Mouse (Mus musculus) liver, embryonic 13.5 days (tissue): ENCODE measurements at regions not wholly inside any gene's neighbourhood (a gene's known extent, or its start where the extent isn't known, plus 50 kb on each side); places are given as distances from the start of the nearest gene placed in this dataset.

ENCODE experiments used
- ATAC-seq: fragments of 200-750 bp; cut with Nextera tagmentation; 2 replicates; pipeline ENCODE4 v1.8.0; 2017; ENCODE audit warnings: low read depth, mild to moderate bottlenecking, moderate number of reproducible peaks, moderate library complexity
- DNase-seq: peaks from one replicate; pipeline ENCODE4 v3.0.0; 2022
- H3K27ac ChIP-seq: fragments of 300-500 bp; sonication (generic); 2 replicates; pipeline ENCODE4 v1.5.1; 2015; ENCODE audit warnings: moderate library complexity, mild to moderate bottlenecking, inconsistent platforms
- H3K27me3 ChIP-seq: fragments of 300-500 bp; sonication (generic); 2 replicates; pipeline ENCODE4 v1.6.1; 2015; ENCODE audit warnings: mild to moderate bottlenecking, inconsistent platforms
- H3K36me3 ChIP-seq: fragments of 300-500 bp; sonication (generic); 2 replicates; pipeline ENCODE4 v1.6.1; 2015; ENCODE audit warnings: mild to moderate bottlenecking, inconsistent platforms
- H3K4me1 ChIP-seq: fragments of 300-500 bp; sonication (generic); replicated peaks from 2 replicates; pipeline ENCODE4 v1.6.1; 2015; ENCODE audit warnings: inconsistent platforms
- H3K4me2 ChIP-seq: fragments of 300-500 bp; sonication (generic); 2 replicates; pipeline ENCODE4 v1.6.1; 2015; ENCODE audit warnings: inconsistent platforms, mild to moderate bottlenecking, moderate library complexity
- H3K4me3 ChIP-seq: fragments of 300-500 bp; sonication (generic); replicated peaks from 2 replicates; pipeline ENCODE4 v1.5.1; 2015; ENCODE audit warnings: mild to moderate bottlenecking, inconsistent platforms
- H3K9ac ChIP-seq: fragments of 300-500 bp; sonication (generic); 2 replicates; pipeline ENCODE4 v1.6.1; 2015; ENCODE audit warnings: mild to moderate bottlenecking, inconsistent platforms
- H3K9me3 ChIP-seq: fragments of 300-500 bp; sonication (generic); replicated peaks from 2 replicates; pipeline ENCODE4 v1.6.1; 2016; ENCODE audit warnings: inconsistent platforms
- WGBS: fragments of 180-500 bp; shearing (Covaris S2); methylation state at CpG from one replicate; pipeline ENCODE4 v1.1.7; 2015; ENCODE audit not compliant: insufficient replicate concordance; 5-methylcytosine and 5-hydroxymethylcytosine counted together

GRCm38 (mm10) chr12:50921739-50922138 is 272.8 kb upstream of the Prkd1 start:
- Histone ChIP-seq H3K9ac (no peak overlapping the region), H3K27ac (no peak overlapping the region), H3K9me3 (no peaks in the 10 kb centered on the region), H3K27me3 (no peaks in the 10 kb centered on the region), H3K4me3 (no peak overlapping the region), H3K36me3 (no peaks in the 10 kb centered on the region), H3K4me1 (no peaks in the 10 kb centered on the region), H3K4me2 (no peak overlapping the region)
- WGBS = 47% methylated on average over 1 of the region's 1 CpGs
- ATAC-seq = no peak
- no peak for DNase-seq

GRCm38 (mm10) chr12:50899609-50900447 is 250.9 kb upstream of the Prkd1 start:
- H3K36me3 ChIP-seq = no peaks in the 10 kb centered on the region
- H3K9me3 ChIP-seq = no peaks in the 10 kb centered on the region
- H3K9ac ChIP-seq = no peak overlapping the region
- H3K27me3 ChIP-seq = no peaks in the 10 kb centered on the region
- 65% methylated on average over 13 of the region's 13 CpGs for WGBS
- H3K27ac ChIP-seq = no peak overlapping the region
- no peaks in the 10 kb centered on the region for H3K4me1 ChIP-seq
- ATAC-seq = no peak
- DNase-seq = no peak
- H3K4me2 ChIP-seq = no peak overlapping the region
- no peak overlapping the region for H3K4me3 ChIP-seq

- no peak for ATAC-seq
- no peaks in the 10 kb centered on the region for H3K27me3 ChIP-seq
- H3K36me3 ChIP-seq = no peaks in the 10 kb centered on the region
- H3K9ac ChIP-seq = no peak overlapping the region
- no peak overlapping the region for H3K4me3 ChIP-seq
- H3K27ac ChIP-seq = no peak overlapping the region
- 55% methylated on average over 3 of the region's 3 CpGs for WGBS
- H3K4me2 ChIP-seq = no peak overlapping the region
- no peak for DNase-seq
- H3K4me1 ChIP-seq = no peaks in the 10 kb centered on the region
- no peaks in the 10 kb centered on the region; the same call in 1 of the 2 replicates for H3K9me3 ChIP-seq
Observed at GRCm38 (mm10) chr12:50897606-50898166, 248.8 kb upstream of the Prkd1 start.

GRCm38 (mm10) chr12:50893604-50894003 is 244.7 kb upstream of the Prkd1 start:
- no peak for DNase-seq
- H3K4me1 ChIP-seq = no peaks in the 10 kb centered on the region
- no peaks in the 10 kb centered on the region for H3K36me3 ChIP-seq
- H3K27ac ChIP-seq = no peak overlapping the region
- 40% methylated on average over 5 of the region's 5 CpGs for WGBS
- no peaks in the 10 kb centered on the region; the same call in 1 of the 2 replicates for H3K9me3 ChIP-seq
- no peak overlapping the region for H3K9ac ChIP-seq
- ATAC-seq = no peak
- H3K4me2 ChIP-seq = no peak overlapping the region
- H3K27me3 ChIP-seq = no peaks in the 10 kb centered on the region
- no peak overlapping the region for H3K4me3 ChIP-seq

GRCm38 (mm10) chr12:50875796-50876195 is 226.9 kb upstream of the Prkd1 start:
- Histone ChIP-seq H3K27ac (no peak overlapping the region), H3K36me3 (no peaks in the 10 kb centered on the region), H3K4me2 (no peak overlapping the region), H3K4me3 (no peak overlapping the region), H3K9me3 (no peaks in the 10 kb centered on the region), H3K4me1 (no peaks in the 10 kb centered on the region), H3K9ac (no peak overlapping the region), H3K27me3 (no peaks in the 10 kb centered on the region)
- ATAC-seq (no peak), DNase-seq (no peak)

GRCm38 (mm10) chr12:50874024-50874398 is 225.1 kb upstream of the Prkd1 start:
- Histone ChIP-seq H3K27ac (no peak overlapping the region), H3K9ac (no peak overlapping the region), H3K4me1 (no peaks in the 10 kb centered on the region), H3K36me3 (no peaks in the 10 kb centered on the region), H3K4me2 (no peak overlapping the region), H3K9me3 (no peaks in the 10 kb centered on the region), H3K4me3 (no peak overlapping the region), H3K27me3 (no peaks in the 10 kb centered on the region)
- no peak for DNase-seq
- WGBS = 73% methylated on average over 4 of the region's 4 CpGs
- ATAC-seq = no peak

- H3K9me3 ChIP-seq = no peaks in the 10 kb centered on the region; the same call in 1 of the 2 replicates
- DNase-seq = no peak
- H3K9ac ChIP-seq = no peak overlapping the region
- 72% methylated on average over 11 of the region's 11 CpGs for WGBS
- no peak overlapping the region for H3K4me3 ChIP-seq
- H3K27ac ChIP-seq = no peak overlapping the region
- H3K4me2 ChIP-seq = no peak overlapping the region
- H3K4me1 ChIP-seq = no peaks in the 10 kb centered on the region
- no peak for ATAC-seq
- no peaks in the 10 kb centered on the region for H3K27me3 ChIP-seq
- H3K36me3 ChIP-seq = no peaks in the 10 kb centered on the region
Observed at GRCm38 (mm10) chr12:50873390-50874023, 224.6 kb upstream of the Prkd1 start.

- H3K27ac ChIP-seq = no peak overlapping the region
- DNase-seq = no peak
- H3K4me3 ChIP-seq = no peak overlapping the region
- no peaks in the 10 kb centered on the region for H3K4me1 ChIP-seq
- WGBS = 60% methylated on average over 3 of the region's 3 CpGs
- no peaks in the 10 kb centered on the region for H3K9me3 ChIP-seq
- H3K36me3 ChIP-seq = no peaks in the 10 kb centered on the region
- H3K4me2 ChIP-seq = no peak overlapping the region
- H3K27me3 ChIP-seq = no peaks in the 10 kb centered on the region
- H3K9ac ChIP-seq = no peak overlapping the region
- no peak for ATAC-seq
Observed at GRCm38 (mm10) chr12:50851644-50852043, 202.7 kb upstream of the Prkd1 start.

GRCm38 (mm10) chr12:50847976-50848375 is 199.1 kb upstream of the Prkd1 start:
- Histone ChIP-seq H3K4me3 (no peak overlapping the region), H3K36me3 (no peaks in the 10 kb centered on the region), H3K27me3 (no peaks in the 10 kb centered on the region), H3K9ac (no peak overlapping the region), H3K9me3 (no peaks in the 10 kb centered on the region), H3K4me1 (no peaks in the 10 kb centered on the region), H3K4me2 (no peak overlapping the region), H3K27ac (no peak overlapping the region)
- DNase-seq (no peak), ATAC-seq (no peak)
- 58% methylated on average over 3 of the region's 3 CpGs for WGBS

GRCm38 (mm10) chr12:50842744-50843143 is 193.8 kb upstream of the Prkd1 start:
- DNase-seq (no peak), ATAC-seq (no peak)
- Histone ChIP-seq H3K4me2 (no peak overlapping the region), H3K4me3 (no peak overlapping the region), H3K9ac (no peak overlapping the region), H3K9me3 (no peaks in the 10 kb centered on the region), H3K27me3 (no peaks in the 10 kb centered on the region), H3K4me1 (no peaks in the 10 kb centered on the region), H3K36me3 (no peaks in the 10 kb centered on the region), H3K27ac (no peak overlapping the region)
- WGBS = 76% methylated on average over 6 of the region's 6 CpGs

- no peak overlapping the region for H3K9ac ChIP-seq
- no peaks in the 10 kb centered on the region for H3K36me3 ChIP-seq
- no peak overlapping the region for H3K4me3 ChIP-seq
- no peak overlapping the region for H3K4me2 ChIP-seq
- no peaks in the 10 kb centered on the region for H3K9me3 ChIP-seq
- H3K27me3 ChIP-seq = no peaks in the 10 kb centered on the region
- DNase-seq (no peak), ATAC-seq (no peak)
- no peaks in the 10 kb centered on the region for H3K4me1 ChIP-seq
- no peak overlapping the region for H3K27ac ChIP-seq
- WGBS = 63% methylated on average over 2 of the region's 2 CpGs
Observed at GRCm38 (mm10) chr12:50839391-50839790, 190.5 kb upstream of the Prkd1 start.
